Mouse (Mus musculus) thymus, postnatal 4 days (tissue): ENCODE data around the gene Vars.

Experiments used
- DNase-seq: peaks from one replicate; pipeline ENCODE4 v3.0.0; 2021

The Vars gene

DNA sequence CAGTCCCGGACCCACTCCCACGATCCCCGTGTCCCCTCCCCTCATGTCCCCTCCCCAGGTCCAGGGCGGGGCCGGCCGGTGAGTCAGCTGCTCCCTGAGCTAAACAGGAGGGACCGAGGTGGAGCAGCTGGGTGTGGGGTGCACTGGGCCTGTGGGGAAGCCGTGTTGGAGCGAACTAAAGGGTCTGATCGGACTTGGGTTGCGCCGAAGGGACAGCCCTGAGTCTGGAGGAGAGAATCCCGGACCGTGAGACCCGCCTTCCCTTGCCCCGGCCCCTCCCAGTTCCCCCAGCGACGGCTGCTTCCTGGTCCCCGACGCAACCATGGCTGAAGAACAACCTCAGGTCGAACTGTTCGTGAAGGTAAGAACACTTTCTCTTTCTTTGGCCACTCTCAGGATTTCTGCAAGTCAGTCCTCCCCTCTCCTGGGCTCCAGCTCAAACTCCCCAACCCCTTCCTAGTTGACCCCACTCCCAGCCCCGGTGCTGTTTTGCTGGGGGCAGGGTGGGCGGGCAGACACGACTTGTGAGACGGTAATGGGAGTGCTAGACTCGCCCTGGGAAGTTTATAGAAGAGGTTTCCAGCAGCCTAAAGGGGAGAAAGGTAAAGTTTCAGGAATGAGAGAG lies 49.5 kb downstream of the Vars start:
- peak; percentile 86 for DNase-seq

DNA sequence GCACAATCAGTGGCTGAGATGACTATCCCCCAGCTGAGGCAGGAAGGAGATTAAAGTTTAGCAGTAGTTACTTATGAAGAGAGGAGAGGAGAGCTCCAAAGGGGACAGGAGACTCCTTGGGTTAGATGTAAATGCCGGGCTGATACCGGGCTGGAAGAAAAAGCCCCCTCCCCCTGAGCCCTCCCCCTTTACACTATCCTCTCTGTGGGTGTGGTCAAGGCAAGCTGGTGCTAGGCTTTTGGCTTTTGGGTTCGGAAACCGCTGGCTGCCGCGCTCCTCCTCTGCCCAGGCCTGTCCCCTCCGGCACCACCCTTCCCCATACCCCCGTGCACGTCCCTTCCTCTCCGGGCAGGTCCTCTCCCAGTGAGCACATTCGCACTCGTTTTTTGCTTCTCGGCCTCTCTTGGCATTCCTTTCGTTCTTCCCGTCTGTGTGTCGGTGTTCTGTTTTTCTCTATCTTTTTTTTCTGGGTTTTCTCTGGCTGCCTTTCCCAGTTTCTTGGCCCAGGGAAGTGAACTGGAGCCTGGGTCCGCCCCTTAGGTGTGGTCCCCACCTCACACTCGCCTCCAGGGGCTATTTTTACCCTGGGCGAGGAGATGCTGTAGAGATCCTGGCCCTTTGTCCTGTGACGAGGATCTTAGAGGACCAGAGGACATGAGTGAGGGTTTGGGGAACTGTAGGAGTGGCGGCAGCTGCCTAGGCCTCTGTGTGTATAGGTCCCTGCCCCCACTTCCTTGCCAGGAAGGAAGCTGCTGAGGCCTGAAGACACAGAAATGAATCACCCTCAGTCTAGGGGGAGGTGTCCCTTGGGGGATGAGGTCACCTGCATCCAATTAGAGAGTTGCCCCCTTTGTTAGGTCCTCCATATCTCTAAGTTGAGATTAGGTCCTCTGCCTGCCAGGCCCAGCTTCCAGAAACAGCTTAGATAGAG lies 50.6 kb downstream of the Vars start:
- DNase-seq: peak; percentile 73

DNA sequence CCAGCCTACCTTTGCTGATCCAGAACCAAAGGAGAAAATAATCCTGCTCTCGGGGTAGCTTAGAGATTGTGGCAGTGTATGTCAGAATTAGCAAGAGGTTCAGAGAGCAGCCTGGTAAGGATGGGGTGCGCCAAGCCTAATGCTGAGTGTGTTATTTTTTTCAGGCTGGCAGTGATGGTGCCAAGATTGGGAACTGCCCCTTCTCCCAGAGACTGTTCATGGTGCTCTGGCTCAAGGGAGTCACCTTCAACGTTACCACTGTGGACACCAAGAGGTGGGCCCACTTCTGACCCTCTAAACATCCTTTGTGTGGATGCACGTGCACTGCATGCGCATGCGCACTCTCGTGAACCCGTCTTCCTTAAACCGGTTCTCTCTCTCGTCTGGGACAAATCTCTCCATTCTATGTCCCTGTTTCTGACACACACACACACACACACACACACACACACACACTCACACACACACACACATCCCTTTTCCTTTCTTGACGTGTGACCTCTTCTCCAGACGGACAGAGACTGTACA lies 51.5 kb downstream of the Vars start:
- no peak for DNase-seq

DNA sequence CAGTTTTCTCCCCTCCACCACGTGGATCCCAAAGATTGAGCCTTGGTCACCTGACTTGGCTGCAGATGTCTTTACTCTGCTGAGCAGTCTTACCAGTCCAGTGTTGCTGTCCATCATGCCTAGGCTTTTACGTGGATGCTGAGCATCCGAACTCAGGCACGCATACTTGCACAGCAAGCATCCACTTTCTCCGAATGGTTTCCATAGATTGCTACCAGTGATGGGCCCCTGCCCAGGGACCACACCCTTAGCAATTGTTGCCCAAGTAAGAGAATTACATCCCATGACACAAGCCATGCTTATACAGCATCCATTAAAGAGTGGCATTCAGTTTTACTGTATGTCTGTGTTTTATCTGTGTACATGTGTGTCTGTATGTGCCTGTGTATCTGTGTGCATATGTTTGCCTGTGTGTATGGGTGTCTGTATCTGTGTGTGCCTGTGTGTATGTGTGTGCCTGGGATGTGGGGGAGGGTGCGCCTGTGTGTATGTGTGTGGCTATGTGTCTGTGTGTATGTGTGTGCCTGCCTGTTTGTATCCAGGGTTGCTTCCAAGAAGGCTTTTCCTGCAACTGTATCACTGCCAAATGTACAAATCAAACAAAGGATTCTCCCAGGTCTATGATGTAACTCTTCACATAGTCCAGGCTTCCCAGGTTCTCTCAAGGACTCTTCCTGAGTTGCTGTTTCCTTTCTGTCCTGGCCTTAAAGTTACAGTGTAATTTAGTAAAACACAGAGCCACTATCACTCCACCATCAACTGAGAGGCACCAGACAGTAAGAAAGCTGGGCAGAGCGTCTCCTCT lies 55.1 kb downstream of the Vars start:
- DNase-seq: no peak

DNA sequence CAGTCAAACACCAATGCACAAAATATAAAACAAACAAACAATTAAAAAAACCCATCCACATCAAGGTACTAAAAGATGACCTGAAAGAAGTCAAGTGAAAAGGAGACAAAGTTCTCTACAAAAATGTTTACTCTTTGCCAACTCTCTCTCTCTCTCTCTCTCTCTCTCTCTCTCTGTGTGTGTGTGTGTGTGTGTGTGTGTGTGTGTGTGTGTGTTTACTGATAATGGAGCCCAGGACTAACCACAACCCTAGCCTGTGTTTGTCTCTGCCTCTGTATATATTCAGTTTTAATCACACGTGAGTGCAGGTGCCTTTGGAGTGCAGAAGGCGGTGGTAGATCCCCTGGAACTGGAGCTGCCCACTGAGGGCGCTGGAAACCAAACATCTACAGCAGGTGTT lies 56.3 kb downstream of the Vars start:
- no peak for DNase-seq

DNA sequence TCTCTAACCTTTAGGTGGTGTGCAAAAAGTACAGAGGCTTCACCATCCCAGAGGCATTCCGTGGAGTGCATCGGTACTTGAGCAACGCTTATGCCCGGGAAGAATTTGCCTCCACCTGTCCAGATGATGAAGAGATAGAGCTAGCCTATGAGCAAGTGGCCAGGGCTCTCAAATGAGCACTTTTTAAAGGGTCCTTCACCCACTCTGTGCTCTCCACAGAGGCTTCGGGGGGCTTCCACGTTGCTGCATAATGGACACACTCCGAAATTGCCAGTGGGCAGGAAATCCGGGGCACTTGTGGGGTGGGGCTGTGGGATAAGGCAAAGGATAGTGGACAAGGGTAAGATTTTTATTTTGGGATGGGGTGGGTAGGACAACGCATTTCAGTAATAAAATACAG lies 57.5 kb downstream of the Vars start:
- DNase-seq: no peak

DNA sequence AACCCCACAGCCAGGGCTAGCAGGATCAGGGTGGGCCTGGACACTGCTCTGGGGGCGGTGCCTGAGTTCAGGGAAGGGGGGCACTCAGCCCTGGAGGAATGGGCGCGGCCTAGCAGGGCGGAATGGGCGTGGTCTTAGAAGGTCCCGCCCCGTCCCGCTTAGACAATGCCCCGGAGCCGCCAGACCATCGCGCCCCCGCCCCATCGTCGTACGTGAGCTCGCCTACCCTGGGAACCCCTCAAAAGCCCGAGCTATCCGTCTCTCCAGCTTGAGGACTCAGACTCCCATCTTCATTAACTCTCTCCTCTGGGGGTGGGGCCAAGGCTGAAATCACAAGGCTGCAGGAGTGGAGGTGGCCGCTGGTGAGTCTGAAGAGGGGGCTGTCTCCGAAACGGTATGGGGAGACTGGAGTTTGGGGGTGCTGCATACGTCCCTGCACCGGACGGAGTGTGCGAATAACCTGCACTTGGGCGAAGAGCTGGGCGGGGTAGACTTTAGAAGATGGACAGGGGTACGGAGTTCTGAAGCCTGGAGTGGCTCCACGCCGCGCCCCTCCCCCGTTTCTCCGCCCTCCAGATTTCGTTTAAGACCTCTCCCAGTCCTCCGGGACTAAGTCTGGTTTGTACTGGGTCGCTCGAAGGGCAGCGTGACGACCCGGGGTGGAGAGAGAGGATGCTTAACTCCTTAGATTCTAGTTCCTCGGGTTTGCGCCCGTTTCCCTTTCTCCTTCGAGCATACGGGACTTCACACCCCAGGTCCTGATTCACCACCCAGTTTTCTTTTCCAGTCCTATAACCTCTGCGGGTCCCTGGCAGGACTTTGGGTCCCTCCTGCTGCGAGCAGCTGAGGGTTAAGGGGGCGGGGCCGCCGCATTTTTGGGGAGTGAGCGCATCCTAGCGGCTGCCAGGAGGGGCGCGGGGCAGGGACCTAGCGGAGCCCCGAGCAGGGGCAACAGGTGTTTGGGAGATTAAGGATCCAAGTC lies 58.4 kb downstream of the Vars start, which contains the start of gene Ddah2:
Gene Ddah2, plus strand, starts transcription at position 125 of the 982 bp plus-strand sequence.
- DNase-seq: peak; percentile 97

DNA sequence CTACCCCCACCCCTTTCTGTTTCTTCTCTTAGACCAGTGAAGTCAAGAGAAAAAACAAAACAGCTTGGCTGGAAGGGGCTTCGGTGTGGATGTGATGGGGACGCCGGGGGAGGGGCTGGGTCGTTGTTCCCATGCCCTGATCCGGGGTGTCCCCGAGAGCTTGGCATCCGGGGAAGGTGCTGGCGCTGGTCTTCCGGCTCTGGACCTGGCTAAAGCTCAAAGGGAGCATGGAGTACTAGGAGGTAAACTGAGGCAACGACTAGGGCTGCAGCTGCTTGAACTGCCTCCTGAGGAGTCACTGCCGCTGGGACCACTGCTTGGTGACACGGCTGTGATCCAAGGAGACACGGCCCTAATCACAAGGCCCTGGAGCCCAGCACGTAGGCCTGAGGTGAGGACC lies 59.3 kb downstream of the Vars start:
- peak; percentile 50 for DNase-seq

DNA sequence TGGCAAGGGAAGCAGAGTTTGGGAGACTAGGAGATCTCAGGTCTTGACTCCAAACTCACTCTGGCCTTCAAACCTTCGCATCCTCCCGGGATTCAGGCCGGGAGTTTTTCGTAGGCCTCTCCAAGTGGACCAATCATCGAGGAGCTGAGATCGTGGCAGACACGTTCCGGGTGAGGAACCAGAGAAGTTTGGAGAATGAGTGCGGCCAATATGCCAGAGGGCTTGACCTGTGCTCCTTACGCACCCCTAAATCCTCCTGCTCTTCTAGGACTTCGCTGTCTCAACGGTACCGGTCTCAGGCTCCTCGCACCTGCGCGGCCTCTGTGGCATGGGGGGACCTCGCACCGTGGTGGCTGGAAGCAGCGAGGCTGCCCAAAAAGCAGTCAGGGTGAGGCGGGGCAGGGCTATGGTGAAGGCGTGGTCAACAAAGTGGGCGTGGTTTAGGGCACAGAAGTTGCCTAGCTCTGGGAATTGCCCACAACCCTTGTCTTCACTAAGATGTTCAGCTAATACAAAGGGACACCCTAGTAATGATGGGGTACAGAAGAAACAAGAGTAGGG lies 60.0 kb downstream of the Vars start:
- DNase-seq: no peak

DNA sequence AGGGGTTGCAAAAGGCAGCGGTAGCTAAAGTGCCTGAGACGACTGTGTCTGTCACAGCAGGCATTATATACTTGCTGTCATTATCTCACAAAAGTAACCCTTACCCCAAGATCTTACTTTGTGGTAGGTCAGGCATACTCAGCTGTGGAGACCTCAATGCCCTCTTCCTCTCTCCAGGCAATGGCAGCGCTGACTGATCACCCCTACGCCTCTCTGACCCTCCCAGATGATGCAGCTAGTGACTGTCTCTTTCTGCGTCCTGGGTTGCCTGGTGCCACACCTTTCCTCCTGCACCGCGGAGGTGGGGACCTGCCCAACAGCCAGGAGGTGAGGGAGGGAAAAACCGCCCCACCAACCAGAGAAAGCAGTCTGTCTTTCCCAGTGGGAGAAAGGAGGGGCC lies 60.5 kb downstream of the Vars start:
- no peak for DNase-seq

DNA sequence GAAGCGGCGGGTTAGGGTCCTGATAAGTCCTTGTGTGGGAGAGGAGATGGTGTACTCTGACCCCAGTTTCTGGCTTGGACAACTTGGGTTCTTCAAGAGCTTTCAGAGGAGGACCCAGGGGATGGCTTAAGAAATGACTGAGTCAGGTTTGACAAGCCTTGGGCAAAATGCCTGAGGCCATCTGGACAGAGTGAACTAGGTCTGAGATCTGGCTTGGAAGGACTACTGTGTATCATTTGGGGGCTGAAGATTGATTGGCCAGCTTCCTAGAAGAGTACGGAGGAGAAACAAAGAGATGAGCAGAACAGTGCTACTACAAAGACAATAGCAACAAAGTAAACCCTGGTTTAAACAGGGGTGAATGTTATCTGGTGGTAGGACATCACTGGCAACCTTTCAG lies 62.7 kb downstream of the Vars start:
- DNase-seq: no peak

DNA sequence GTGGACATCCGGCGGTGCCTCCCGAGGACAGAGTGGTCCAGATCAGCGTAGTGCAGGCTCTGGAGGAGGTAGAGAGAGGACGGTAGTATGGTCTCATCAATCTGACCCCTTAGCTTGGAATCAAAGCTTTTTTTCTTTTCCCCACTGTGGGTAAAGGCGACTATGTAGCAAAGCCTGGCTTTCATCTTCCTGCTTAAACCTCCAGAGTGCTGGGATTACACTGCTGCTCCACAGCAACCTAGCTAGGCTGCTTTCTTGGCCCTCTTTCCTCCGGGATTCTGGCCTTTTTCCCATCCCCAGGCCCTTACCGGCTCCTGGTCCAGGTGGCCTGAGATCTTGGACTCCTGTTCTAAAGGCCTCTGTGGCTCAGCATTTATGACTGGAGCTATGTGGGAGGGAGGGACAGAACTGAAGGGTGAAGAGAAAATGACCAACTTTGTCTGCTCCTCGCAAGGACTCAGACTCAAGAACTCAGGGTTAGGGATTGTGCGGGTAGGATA lies 63.6 kb downstream of the Vars start:
- no peak for DNase-seq

DNA sequence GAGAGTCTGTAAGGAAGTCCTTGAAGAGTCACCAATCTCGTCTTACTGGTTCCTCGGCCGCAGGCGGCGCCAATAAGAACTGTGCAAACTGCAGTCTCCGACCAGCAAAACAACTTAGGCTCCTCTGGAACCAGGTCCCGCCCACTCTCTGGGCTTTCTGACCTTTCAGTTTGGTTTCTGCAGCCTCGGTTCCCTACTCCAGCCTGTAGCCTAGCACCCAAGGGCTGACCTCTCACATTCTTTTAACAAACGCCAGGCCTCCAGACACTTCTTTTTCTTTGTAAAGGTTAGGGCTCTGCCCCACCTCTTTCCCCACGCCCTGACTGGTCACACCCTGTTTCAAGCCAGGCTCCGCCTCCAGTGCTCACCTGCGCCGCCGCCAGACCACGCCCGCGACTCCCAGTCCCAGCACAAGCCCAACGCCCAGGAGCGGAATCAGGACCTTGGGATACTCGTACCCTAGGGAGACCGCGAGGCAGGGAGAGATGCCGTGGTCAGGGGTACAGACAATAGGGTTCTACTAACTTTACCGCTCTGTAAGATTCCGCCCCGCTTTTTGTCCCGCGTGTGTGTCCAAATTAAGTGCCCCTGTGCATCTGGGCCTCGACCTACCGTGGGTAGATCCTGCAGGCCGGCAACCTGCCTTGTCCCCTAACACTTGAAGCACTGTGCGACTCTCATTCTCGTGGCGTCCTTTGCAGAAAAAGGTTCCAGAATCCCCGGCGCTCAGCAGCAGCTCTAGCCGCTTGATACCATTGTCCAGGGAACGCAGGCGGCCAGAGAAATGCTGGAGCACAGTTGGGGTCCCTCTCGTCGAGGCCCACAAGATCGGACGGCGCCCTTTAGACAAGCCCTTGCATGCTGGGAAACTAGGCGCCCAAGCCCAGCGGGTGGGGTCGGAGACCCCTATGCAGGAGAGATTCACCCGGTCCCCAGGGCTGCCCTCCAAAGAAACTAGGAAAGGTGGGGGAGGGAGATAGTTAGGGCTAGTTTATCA lies 64.5 kb downstream of the Vars start, which contains the start of gene Ly6g6c:
Gene Ly6g6c, plus strand, starts transcription at position 438 of the 997 bp plus-strand sequence.
- peak; percentile 57 for DNase-seq
